Mouse (Mus musculus) E14TG2a.4 (cell line): ENCODE results near the gene Zfp790.

Source experiments
- CTCF ChIP-seq: conservative IDR thresholded peaks from 2 replicates; pipeline ENCODE4 v1.5.1; 2014; ENCODE audit warnings: low read length
- NANOG ChIP-seq: IDR thresholded peaks from 2 replicates; pipeline ENCODE4 v1.6.1; 2014; ENCODE audit warnings: borderline replicate concordance, low read length, mixed read lengths
- POU5F1 ChIP-seq: IDR thresholded peaks from 2 replicates; pipeline ENCODE4 v1.6.1; 2014; ENCODE audit warnings: low read length, borderline replicate concordance

DNA sequence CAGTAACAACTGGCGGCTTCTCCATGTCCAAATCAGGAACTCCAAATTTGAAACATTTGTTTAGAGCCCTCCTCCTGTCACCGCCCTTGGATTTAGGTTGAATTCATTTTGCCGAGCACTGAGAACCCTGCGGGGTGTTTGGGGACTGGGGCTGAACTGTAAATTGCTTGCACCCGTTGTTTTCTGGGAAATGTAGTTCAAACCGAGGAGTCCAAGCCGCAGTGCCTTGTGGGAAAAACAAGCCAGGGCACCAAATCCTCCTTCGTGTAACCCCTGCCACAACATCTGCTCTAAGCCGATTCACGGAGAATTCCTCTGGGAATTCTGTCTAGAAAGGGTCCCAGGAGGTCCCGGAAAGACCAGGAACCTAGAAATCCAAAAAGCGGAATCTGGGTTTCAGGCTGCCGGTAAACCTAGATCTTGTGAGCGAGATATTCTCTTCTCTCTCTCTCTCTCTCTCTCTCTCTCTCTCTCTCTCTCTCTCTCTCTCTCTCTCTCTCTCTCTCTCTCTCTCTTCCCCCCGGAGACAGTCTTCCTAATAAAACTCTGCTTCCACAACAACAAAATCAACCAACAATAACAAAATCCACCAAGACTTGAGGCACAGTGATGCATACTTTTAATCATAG is 48.7 kb upstream of the Zfp790 start:
- TF ChIP-seq CTCF (no peak), POU5F1 (no peak), NANOG (no peak)
